Mouse (Mus musculus) liver, embryonic 16.5 days (tissue): ENCODE data around the gene Scn3b. TPM values are rescaled to one million over a fixed set of nuclear protein-coding genes. Genes with fewer than 3 reads are reported as not detected.

ENCODE experiments used
- ATAC-seq: fragments of 200-750 bp; cut with Nextera tagmentation; 2 replicates; pipeline ENCODE4 v1.8.0; 2017; ENCODE audit warnings: low read depth, mild to moderate bottlenecking, moderate number of reproducible peaks, moderate library complexity
- H3K27ac ChIP-seq: fragments of 300-500 bp; sonication (generic); 2 replicates; pipeline ENCODE4 v1.5.1; 2014; ENCODE audit warnings: mild to moderate bottlenecking, low read length
- H3K27me3 ChIP-seq: fragments of 300-500 bp; sonication (generic); 2 replicates; pipeline ENCODE4 v1.6.1; 2014; ENCODE audit warnings: low read depth, low read length, mixed read lengths; ENCODE audit not compliant: control insufficient read depth, insufficient read depth
- H3K36me3 ChIP-seq: fragments of 300-500 bp; sonication (generic); 2 replicates; pipeline ENCODE4 v1.6.1; 2014; ENCODE audit warnings: mild to moderate bottlenecking; ENCODE audit not compliant: control insufficient read depth, insufficient read depth
- H3K4me1 ChIP-seq: fragments of 300-500 bp; sonication (generic); 2 replicates; pipeline ENCODE4 v1.6.1; 2014; ENCODE audit warnings: low read depth, low read length, mixed read lengths; ENCODE audit not compliant: control insufficient read depth
- H3K4me2 ChIP-seq: fragments of 300-500 bp; sonication (generic); 2 replicates; pipeline ENCODE4 v1.6.1; 2014; ENCODE audit warnings: low read depth, low read length, mixed read lengths
- H3K4me3 ChIP-seq: fragments of 300-500 bp; sonication (generic); 2 replicates; pipeline ENCODE4 v1.5.1; 2014; ENCODE audit warnings: low read depth, mild to moderate bottlenecking, low read length
- H3K9ac ChIP-seq: fragments of 300-500 bp; sonication (generic); 2 replicates; pipeline ENCODE4 v1.6.1; 2014; ENCODE audit warnings: low read depth, low read length
- H3K9me3 ChIP-seq: fragments of 300-500 bp; sonication (generic); replicated peaks from 2 replicates; pipeline ENCODE4 v1.6.1; 2016; ENCODE audit warnings: low read length; ENCODE audit not compliant: control insufficient read depth
- WGBS: fragments of 180-500 bp; shearing (Covaris S2); extraction: QIAGEN DNeasy Blood & Tissue Kit; methylation state at CpG from one replicate; pipeline ENCODE4 v1.1.7; 2014; ENCODE audit not compliant: insufficient replicate concordance; 5-methylcytosine and 5-hydroxymethylcytosine counted together
- polyA plus RNA-seq: library from polyadenylated mRNA; unstranded; fragments of >200 nt; fragmentation: Nextera tagmentation; extraction: Ambion mirVana; gene quantifications from 2 replicates; pipeline ENCODE4 v1.2.1, GENCODE M21; 2015

Gene Scn3b
- polyA plus RNA-seq, 1 experiment from 2014 or later: 0.30 TPM

- Histone ChIP-seq H3K9me3 (no peaks in the 10 kb centered on the region), H3K27ac (no peak overlapping the region), H3K4me3 (no peak overlapping the region), H3K4me2 (no peak overlapping the region), H3K36me3 (no peaks in the 10 kb centered on the region), H3K27me3 (no peaks in the 10 kb centered on the region), H3K4me1 (no peaks in the 10 kb centered on the region), H3K9ac (no peak overlapping the region)
- 63% methylated on average over 4 of the region's 4 CpGs for WGBS
- ATAC-seq: no peak
Observed at GRCm38 (mm10) chr9:40337131-40337820, 68.3 kb downstream of the Scn3b start.

DNA sequence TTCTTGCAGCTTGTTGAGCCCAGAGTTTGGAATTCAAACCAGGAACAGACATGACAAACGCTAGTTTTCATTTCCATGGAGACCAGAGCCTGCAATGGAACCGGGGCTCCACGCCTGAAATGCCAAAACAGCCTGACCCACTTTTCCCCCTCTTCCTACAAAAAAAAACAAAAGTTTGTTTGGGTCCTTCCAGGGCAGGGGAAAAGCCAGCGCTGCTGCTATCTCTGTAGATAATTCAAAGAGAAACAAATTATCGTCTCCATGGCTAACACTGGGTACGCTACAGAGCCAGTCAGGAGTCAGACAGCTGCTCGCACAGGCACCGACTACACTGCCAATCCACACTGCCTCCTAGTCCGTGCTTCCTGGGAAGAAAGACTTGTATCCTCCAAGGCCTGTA, 70.6 kb downstream of the Scn3b start:
- ATAC-seq: no peak

More for the DNA sequence above, 70.6 kb downstream of the Scn3b start:
- Histone ChIP-seq H3K4me2 (no peak overlapping the region), H3K4me3 (no peak overlapping the region), H3K4me1 (no peaks in the 10 kb centered on the region), H3K9ac (no peak overlapping the region), H3K36me3 (no peaks in the 10 kb centered on the region), H3K27ac (no peak overlapping the region), H3K27me3 (no peaks in the 10 kb centered on the region), H3K9me3 (no peaks in the 10 kb centered on the region)
- WGBS: 62% methylated on average over 9 of the region's 9 CpGs

Other genes starting within 250 kb of the Scn3b start
- not detected in 2 replicates for gene Olfr981, start 247.8 kb upstream of the Scn3b start, polyA plus RNA-seq
- gene Olfr982, start 195.4 kb upstream of the Scn3b start, polyA plus RNA-seq: not detected in 2 replicates
- not detected in 2 replicates for gene Olfr983, start 175.6 kb upstream of the Scn3b start, polyA plus RNA-seq
- not detected in 2 replicates for gene Olfr984, start 155.0 kb upstream of the Scn3b start, polyA plus RNA-seq
- not detected in 2 replicates for gene Olfr985, start 139.0 kb upstream of the Scn3b start, polyA plus RNA-seq
- gene Tmem225, start 121.1 kb upstream of the Scn3b start, polyA plus RNA-seq: not detected in 2 replicates
- gene Olfr986, start 88.3 kb upstream of the Scn3b start, polyA plus RNA-seq: not detected in 2 replicates
- 0.72 and 0.79 TPM in 2 replicates for gene Zfp202, start 76.9 kb upstream of the Scn3b start, polyA plus RNA-seq